Mouse (Mus musculus): ENCODE data around the gene Ccl6.
A peak's percentile ranks its signal among the peaks of the same experiment; 100 is the strongest.

DNA sequence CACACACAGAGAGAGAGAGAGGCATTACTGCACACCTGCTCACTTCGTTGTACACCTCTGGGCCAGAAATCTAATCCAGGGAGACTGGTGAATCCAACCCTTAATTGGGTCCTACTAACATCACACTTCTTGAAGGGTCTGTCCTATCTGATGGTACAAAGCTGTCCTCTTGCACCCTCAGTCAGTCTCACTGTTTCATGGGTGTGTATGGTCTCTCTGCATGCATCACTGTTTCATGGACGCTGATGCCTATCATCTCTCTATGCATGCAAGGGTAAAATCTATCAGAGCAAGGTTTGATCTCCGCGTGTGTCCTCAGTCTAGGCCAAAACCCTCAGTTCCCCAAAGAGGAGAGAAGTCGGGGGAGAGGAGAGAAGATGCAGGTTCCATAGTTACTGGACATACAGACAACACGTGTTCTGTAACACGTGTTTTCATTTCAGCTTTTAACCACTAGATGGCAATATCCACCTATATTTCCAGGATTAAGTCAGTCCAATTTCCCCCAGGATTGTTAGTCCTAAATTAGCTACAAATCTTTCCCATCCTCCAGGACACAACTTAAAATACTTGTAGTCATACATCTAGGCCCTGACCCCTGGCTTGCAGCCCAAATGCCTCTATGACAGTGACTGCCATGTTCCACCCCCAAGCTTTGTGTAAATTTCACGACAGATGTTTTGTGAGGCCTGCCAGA, 36.7 kb downstream of the Ccl6 start:
- TF ChIP-seq CTCF (IDR thresholded peaks at IDR 0.05; ENCODE audit: extremely low read depth, insufficient read depth, low read length) (peak; percentile 35; the same call in 1 of the 2 replicates), POLR2A (IDR thresholded peaks at IDR 0.05; ENCODE audit: extremely low read depth, insufficient read depth, low read length) (no peak)

Measured in cortical plate, adult 2 months (tissue).